Mouse (Mus musculus) midbrain, embryonic 16.5 days (tissue): ENCODE results near the gene Thtpa. TPM values are rescaled to one million over a fixed set of nuclear protein-coding genes. Genes with fewer than 3 reads are reported as not detected.

Experiments used
- ATAC-seq: fragments of 200-750 bp; cut with Nextera tagmentation; 2 replicates; pipeline ENCODE4 v1.8.0; 2017; ENCODE audit warnings: moderate TSS enrichment
- H3K27ac ChIP-seq: fragments of 300-500 bp; sonication (generic); 2 replicates; pipeline ENCODE4 v1.5.1; 2014; ENCODE audit warnings: mild to moderate bottlenecking, low read length, mixed read lengths
- H3K27me3 ChIP-seq: fragments of 300-500 bp; sonication (generic); 2 replicates; pipeline ENCODE4 v1.6.1; 2014; ENCODE audit warnings: low read depth, low read length, mixed read lengths; ENCODE audit not compliant: control insufficient read depth, insufficient read depth
- H3K36me3 ChIP-seq: fragments of 300-500 bp; sonication (generic); 2 replicates; pipeline ENCODE4 v1.6.1; 2014; ENCODE audit warnings: mild to moderate bottlenecking, low read length, moderate library complexity, mixed read lengths; ENCODE audit not compliant: control insufficient read depth, insufficient read depth
- H3K4me1 ChIP-seq: fragments of 300-500 bp; sonication (generic); 2 replicates; pipeline ENCODE4 v1.6.1; 2014; ENCODE audit warnings: mild to moderate bottlenecking, low read length, mixed read lengths; ENCODE audit not compliant: control insufficient read depth, insufficient read depth
- H3K4me2 ChIP-seq: fragments of 300-500 bp; sonication (generic); 2 replicates; pipeline ENCODE4 v1.6.1; 2014; ENCODE audit warnings: mild to moderate bottlenecking, low read length, mixed read lengths
- H3K4me3 ChIP-seq: fragments of 300-500 bp; sonication (generic); 2 replicates; pipeline ENCODE4 v1.5.1; 2014; ENCODE audit warnings: low read depth, mild to moderate bottlenecking, low read length, moderate library complexity, mixed read lengths
- H3K9ac ChIP-seq: fragments of 300-500 bp; sonication (generic); 2 replicates; pipeline ENCODE4 v1.6.1; 2014; ENCODE audit warnings: low read depth, low read length, mixed read lengths
- H3K9me3 ChIP-seq: fragments of 300-500 bp; sonication (generic); replicated peaks from 2 replicates; pipeline ENCODE4 v1.6.1; 2014; ENCODE audit warnings: mild to moderate bottlenecking, low read length, mixed read lengths; ENCODE audit not compliant: control insufficient read depth, poor library complexity, severe bottlenecking
- WGBS: fragments of 180-500 bp; shearing (Covaris S2); extraction: QIAGEN DNeasy Blood & Tissue Kit; methylation state at CpG from one replicate; pipeline ENCODE4 v1.1.7; 2014; 5-methylcytosine and 5-hydroxymethylcytosine counted together
- polyA plus RNA-seq: library from polyadenylated mRNA; unstranded; fragments of >200 nt; fragmentation: Nextera tagmentation; extraction: Ambion mirVana; gene quantifications from 2 replicates; pipeline ENCODE4 v1.2.1, GENCODE M21; 2015

The Thtpa gene
- polyA plus RNA-seq, 1 experiment from 2014 or later, result 38.6 TPM

GRCm38 (mm10) chr14:55059931-55060330, 34.7 kb upstream of the Thtpa start:
- Histone ChIP-seq H3K27me3 (no peaks in the 10 kb centered on the region), H3K4me2 (no peak overlapping the region), H3K9me3 (no peaks in the 10 kb centered on the region), H3K27ac (peak overlapping the region; percentile 33), H3K4me3 (no peak overlapping the region), H3K36me3 (peaks cover 17% of the 10 kb centered on the region), H3K9ac (no peak overlapping the region), H3K4me1 (peaks cover 29% of the 10 kb centered on the region)
- WGBS, result 23% methylated on average over 5 of the region's 5 CpGs
- ATAC-seq, result no peak

GRCm38 (mm10) chr14:55061845-55062244, 32.7 kb upstream of the Thtpa start:
- peaks cover 27% of the 10 kb centered on the region for H3K4me1 ChIP-seq
- H3K27me3 ChIP-seq, result no peaks in the 10 kb centered on the region
- no peak overlapping the region for H3K9ac ChIP-seq
- peaks cover 35% of the 10 kb centered on the region for H3K36me3 ChIP-seq
- H3K9me3 ChIP-seq, result no peaks in the 10 kb centered on the region
- no peak overlapping the region for H3K4me2 ChIP-seq
- no peak for ATAC-seq
- no peak overlapping the region for H3K4me3 ChIP-seq
- H3K27ac ChIP-seq, result no peak overlapping the region
- WGBS, result 43% methylated on average over 7 of the region's 7 CpGs

GRCm38 (mm10) chr14:55062626-55063025, 32.0 kb upstream of the Thtpa start:
- WGBS, result 28% methylated on average over 17 of the region's 17 CpGs
- peak overlapping the region; percentile 14; the same call in 1 of the 2 replicates for H3K4me2 ChIP-seq
- no peaks in the 10 kb centered on the region for H3K27me3 ChIP-seq
- H3K36me3 ChIP-seq, result peaks cover 41% of the 10 kb centered on the region
- 0 out of 2 replicates have a peak overlapping the region, but pooled peaks have one; percentile 38 for H3K27ac ChIP-seq
- peaks cover 27% of the 10 kb centered on the region for H3K4me1 ChIP-seq
- ATAC-seq, result peak; percentile 41
- no peak overlapping the region for H3K4me3 ChIP-seq
- no peak overlapping the region for H3K9ac ChIP-seq
- H3K9me3 ChIP-seq, result no peaks in the 10 kb centered on the region

GRCm38 (mm10) chr14:55063117-55063516, 31.5 kb upstream of the Thtpa start:
- H3K36me3 ChIP-seq, result peaks cover 45% of the 10 kb centered on the region
- 87% methylated on average over 5 of the region's 5 CpGs for WGBS
- H3K27ac ChIP-seq, result 0 out of 2 replicates have a peak overlapping the region, but pooled peaks have one; percentile 38
- H3K27me3 ChIP-seq, result no peaks in the 10 kb centered on the region
- peaks cover 27% of the 10 kb centered on the region for H3K4me1 ChIP-seq
- ATAC-seq, result no peak
- no peak overlapping the region for H3K4me2 ChIP-seq
- H3K9ac ChIP-seq, result no peak overlapping the region
- H3K9me3 ChIP-seq, result no peaks in the 10 kb centered on the region
- H3K4me3 ChIP-seq, result no peak overlapping the region

- Histone ChIP-seq H3K27me3 (no peaks in the 10 kb centered on the region), H3K36me3 (peaks cover 52% of the 10 kb centered on the region), H3K4me1 (peaks cover 25% of the 10 kb centered on the region), H3K9ac (no peak overlapping the region), H3K27ac (no peak overlapping the region), H3K4me2 (no peak overlapping the region), H3K4me3 (no peak overlapping the region), H3K9me3 (no peaks in the 10 kb centered on the region)
- ATAC-seq, result no peak
- WGBS, result 87% methylated on average over 22 of the region's 22 CpGs
These were observed 30.8 kb upstream of the Thtpa start for GRCm38 (mm10) chr14:55063581-55064381.

GRCm38 (mm10) chr14:55064481-55065370, 29.9 kb upstream of the Thtpa start:
- WGBS, result 85% methylated on average over 35 of the region's 35 CpGs
- no peak for ATAC-seq
- Histone ChIP-seq H3K9me3 (no peaks in the 10 kb centered on the region), H3K27ac (no peak overlapping the region), H3K9ac (no peak overlapping the region), H3K36me3 (peaks cover 55% of the 10 kb centered on the region), H3K4me3 (no peak overlapping the region), H3K4me2 (no peak overlapping the region), H3K4me1 (peaks cover 19% of the 10 kb centered on the region), H3K27me3 (no peaks in the 10 kb centered on the region)

GRCm38 (mm10) chr14:55065391-55065790, 29.2 kb upstream of the Thtpa start:
- no peak overlapping the region for H3K27ac ChIP-seq
- peaks cover 17% of the 10 kb centered on the region for H3K4me1 ChIP-seq
- H3K9me3 ChIP-seq, result no peaks in the 10 kb centered on the region
- peaks cover 57% of the 10 kb centered on the region for H3K36me3 ChIP-seq
- H3K27me3 ChIP-seq, result no peaks in the 10 kb centered on the region
- H3K4me3 ChIP-seq, result no peak overlapping the region
- 91% methylated on average over 13 of the region's 13 CpGs for WGBS
- ATAC-seq, result no peak
- H3K9ac ChIP-seq, result no peak overlapping the region
- H3K4me2 ChIP-seq, result no peak overlapping the region

- Histone ChIP-seq H3K9ac (no peak overlapping the region), H3K9me3 (no peaks in the 10 kb centered on the region), H3K36me3 (peaks cover 60% of the 10 kb centered on the region), H3K27ac (no peak overlapping the region), H3K4me3 (no peak overlapping the region), H3K27me3 (no peaks in the 10 kb centered on the region), H3K4me2 (no peak overlapping the region), H3K4me1 (peaks cover 14% of the 10 kb centered on the region)
- WGBS, result 91% methylated on average over 8 of the region's 8 CpGs
- no peak for ATAC-seq
These were observed 28.5 kb upstream of the Thtpa start for GRCm38 (mm10) chr14:55066042-55066441.

GRCm38 (mm10) chr14:55071756-55072155, 22.8 kb upstream of the Thtpa start:
- Histone ChIP-seq H3K36me3 (peaks cover 51% of the 10 kb centered on the region), H3K9ac (no peak overlapping the region)
- WGBS, result 37% methylated on average over 19 of the region's 19 CpGs

More at GRCm38 (mm10) chr14:55071756-55072155, 22.8 kb upstream of the Thtpa start:
- H3K27me3 ChIP-seq, result no peaks in the 10 kb centered on the region
- no peaks in the 10 kb centered on the region for H3K9me3 ChIP-seq
- H3K27ac ChIP-seq, result no peak overlapping the region
- no peaks in the 10 kb centered on the region for H3K4me1 ChIP-seq
- no peak overlapping the region for H3K4me3 ChIP-seq
- ATAC-seq, result 0 out of 2 replicates have a peak, but pooled peaks have one; percentile 8
- H3K4me2 ChIP-seq, result no peak overlapping the region
